Mouse (Mus musculus) midbrain, embryonic 11.5 days (tissue): ENCODE measurements around the gene St8sia1. TPM values are rescaled to one million over a fixed set of nuclear protein-coding genes. Genes with fewer than 3 reads are reported as not detected.

Experiments used
- ATAC-seq: fragments of 200-750 bp; cut with Nextera tagmentation; 2 replicates; pipeline ENCODE4 v1.8.0; 2017; ENCODE audit warnings: moderate TSS enrichment, moderate library complexity; ENCODE audit not compliant: low FRiP score
- DNase-seq: peaks from one replicate; pipeline ENCODE4 v3.0.0; 2015; ENCODE audit warnings: low spot score; ENCODE audit errors: missing footprints
- H3K27ac ChIP-seq: fragments of 300-500 bp; sonication (generic); 2 replicates; pipeline ENCODE4 v1.5.1; 2014; ENCODE audit warnings: low read depth, low read length
- H3K27me3 ChIP-seq: fragments of 300-500 bp; sonication (generic); 2 replicates; pipeline ENCODE4 v1.6.1; 2014; ENCODE audit warnings: mild to moderate bottlenecking, low read length, moderate library complexity, mixed read lengths; ENCODE audit not compliant: control insufficient read depth, insufficient read depth
- H3K36me3 ChIP-seq: fragments of 300-500 bp; sonication (generic); 2 replicates; pipeline ENCODE4 v1.6.1; 2014; ENCODE audit warnings: mild to moderate bottlenecking, low read length, moderate library complexity, mixed read lengths; ENCODE audit not compliant: control insufficient read depth, insufficient read depth
- H3K4me1 ChIP-seq: fragments of 300-500 bp; sonication (generic); 2 replicates; pipeline ENCODE4 v1.6.1; 2014; ENCODE audit warnings: low read length; ENCODE audit not compliant: control insufficient read depth, insufficient read depth
- H3K4me2 ChIP-seq: fragments of 300-500 bp; sonication (generic); 2 replicates; pipeline ENCODE4 v1.6.1; 2014; ENCODE audit warnings: mild to moderate bottlenecking, moderate library complexity
- H3K4me3 ChIP-seq: fragments of 300-500 bp; sonication (generic); 2 replicates; pipeline ENCODE4 v1.5.1; 2014; ENCODE audit warnings: low read depth, low read length
- H3K9ac ChIP-seq: fragments of 300-500 bp; sonication (generic); 2 replicates; pipeline ENCODE4 v1.6.1; 2014; ENCODE audit warnings: low read length
- H3K9me3 ChIP-seq: fragments of 300-500 bp; sonication (generic); 2 replicates; pipeline ENCODE4 v1.6.1; 2016; ENCODE audit warnings: low read length; ENCODE audit not compliant: control insufficient read depth
- WGBS: fragments of 180-500 bp; shearing (Covaris S2); extraction: QIAGEN DNeasy Blood & Tissue Kit; methylation state at CpG from one replicate; pipeline ENCODE4 v1.1.7; 2014; 5-methylcytosine and 5-hydroxymethylcytosine counted together
- polyA plus RNA-seq: library from polyadenylated mRNA; unstranded; fragments of >200 nt; fragmentation: Nextera tagmentation; extraction: Ambion mirVana; gene quantifications from 2 replicates; pipeline ENCODE4 v1.2.1, GENCODE M21; 2014

The St8sia1 gene
- polyA plus RNA-seq, 1 experiment from 2014 or later: 3.8 TPM

GRCm38 (mm10) chr6:142837326-142837725 lies 126.9 kb downstream of the St8sia1 start:
- no peak for ATAC-seq
- H3K4me3 ChIP-seq: no peak overlapping the region
- no peaks in the 10 kb centered on the region for H3K36me3 ChIP-seq
- H3K4me1 ChIP-seq: peaks cover 2% of the 10 kb centered on the region; the same call in 1 of the 2 replicates
- H3K27me3 ChIP-seq: no peaks in the 10 kb centered on the region
- no peak overlapping the region for H3K27ac ChIP-seq
- H3K9me3 ChIP-seq: no peaks in the 10 kb centered on the region
- 86% methylated on average over 9 of the region's 9 CpGs for WGBS
- DNase-seq: peak; percentile 76
- H3K9ac ChIP-seq: no peak overlapping the region
- H3K4me2 ChIP-seq: no peak overlapping the region

DNA sequence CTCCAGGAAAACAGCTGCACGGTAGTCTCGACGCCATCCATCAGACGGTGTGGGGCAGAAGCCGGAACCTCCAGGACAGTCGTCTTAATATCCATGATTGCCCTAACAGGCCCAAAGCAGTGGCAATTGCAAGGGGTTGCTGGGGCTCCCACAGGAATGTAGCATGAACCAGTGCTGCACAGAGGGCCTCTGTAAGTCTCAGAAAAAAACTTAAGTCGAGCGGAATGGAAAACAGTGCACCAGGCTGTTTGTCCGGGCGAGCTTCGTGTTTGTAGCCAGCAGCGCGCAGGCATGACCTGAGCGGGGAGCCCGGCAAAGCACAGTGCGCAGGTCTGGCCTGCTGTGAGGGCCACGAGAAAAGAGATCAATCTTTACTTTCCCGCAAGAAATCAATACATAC lies 128.5 kb downstream of the St8sia1 start:
- DNase-seq: peak; percentile 85
- H3K36me3 ChIP-seq: no peaks in the 10 kb centered on the region
- H3K27ac ChIP-seq: no peak overlapping the region
- H3K9me3 ChIP-seq: no peaks in the 10 kb centered on the region
- H3K9ac ChIP-seq: no peak overlapping the region
- ATAC-seq: peak; percentile 85
- 64% methylated on average over 18 of the region's 18 CpGs for WGBS
- H3K4me3 ChIP-seq: no peak overlapping the region
- no peak overlapping the region for H3K4me2 ChIP-seq
- no peaks in the 10 kb centered on the region for H3K27me3 ChIP-seq
- peaks cover 2% of the 10 kb centered on the region; the same call in 1 of the 2 replicates for H3K4me1 ChIP-seq

- Histone ChIP-seq H3K36me3 (no peaks in the 10 kb centered on the region), H3K27me3 (no peaks in the 10 kb centered on the region), H3K4me3 (no peak overlapping the region), H3K4me1 (peaks cover 2% of the 10 kb centered on the region; the same call in 1 of the 2 replicates), H3K9ac (no peak overlapping the region), H3K4me2 (no peak overlapping the region), H3K9me3 (no peaks in the 10 kb centered on the region), H3K27ac (no peak overlapping the region)
- ATAC-seq (no peak), DNase-seq (peak; percentile 83)
- WGBS: 83% methylated on average over 4 of the region's 4 CpGs
Measured at GRCm38 (mm10) chr6:142834911-142835310, 129.3 kb downstream of the St8sia1 start.

DNA sequence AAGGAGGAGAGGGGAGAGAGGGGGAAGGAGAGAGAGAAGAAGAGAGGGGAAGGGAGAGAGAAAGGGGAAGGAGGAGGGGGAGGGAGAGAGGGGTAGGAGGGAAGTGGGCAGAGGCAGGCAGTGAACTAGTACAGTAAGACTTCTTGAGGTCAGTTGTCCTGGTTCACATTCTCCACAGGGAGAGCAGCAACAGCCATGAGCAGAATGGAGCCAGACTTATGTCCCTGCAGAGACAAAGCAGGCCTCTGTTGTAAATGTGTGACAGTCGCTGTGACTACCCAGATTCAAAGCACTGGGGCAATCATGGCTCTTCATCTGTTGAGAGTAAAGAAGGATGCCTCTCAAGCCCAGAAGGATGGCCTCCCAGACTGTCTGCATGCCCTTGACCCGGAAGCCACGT lies 132.5 kb downstream of the St8sia1 start:
- H3K9me3 ChIP-seq: no peaks in the 10 kb centered on the region
- H3K4me2 ChIP-seq: no peak overlapping the region
- H3K36me3 ChIP-seq: no peaks in the 10 kb centered on the region
- ATAC-seq: no peak
- WGBS: 80% methylated on average over 3 of the region's 3 CpGs
- no peak overlapping the region for H3K27ac ChIP-seq
- H3K4me1 ChIP-seq: peaks cover 2% of the 10 kb centered on the region; the same call in 1 of the 2 replicates
- no peak overlapping the region for H3K4me3 ChIP-seq
- H3K9ac ChIP-seq: no peak overlapping the region
- H3K27me3 ChIP-seq: no peaks in the 10 kb centered on the region
- DNase-seq: peak; percentile 81

DNA sequence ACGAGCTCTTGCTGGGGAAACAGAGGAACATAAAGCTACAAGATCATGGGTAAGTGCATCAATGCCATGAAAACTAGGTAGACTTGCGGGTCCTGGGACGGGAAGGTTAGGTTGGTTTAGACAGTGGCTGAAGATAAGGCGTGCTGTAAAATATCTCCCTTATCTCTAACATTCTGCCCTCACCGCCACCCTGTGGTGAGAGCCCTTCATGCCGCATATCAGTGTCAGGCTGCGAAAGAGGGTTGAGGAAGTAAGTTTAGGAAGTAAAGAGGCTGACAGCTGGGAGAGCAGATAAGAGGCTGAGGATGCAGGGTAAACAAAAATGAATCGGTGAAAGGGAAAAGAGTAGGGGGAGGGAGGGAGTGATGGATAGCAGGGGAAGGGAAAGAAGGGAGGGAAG lies 133.0 kb downstream of the St8sia1 start:
- Histone ChIP-seq H3K4me2 (no peak overlapping the region), H3K36me3 (no peaks in the 10 kb centered on the region), H3K9ac (no peak overlapping the region), H3K27ac (no peak overlapping the region), H3K4me1 (peaks cover 2% of the 10 kb centered on the region; the same call in 1 of the 2 replicates), H3K4me3 (no peak overlapping the region), H3K9me3 (no peaks in the 10 kb centered on the region), H3K27me3 (no peaks in the 10 kb centered on the region)
- 58% methylated on average over 8 of the region's 8 CpGs for WGBS
- no peak for DNase-seq
- no peak for ATAC-seq

DNA sequence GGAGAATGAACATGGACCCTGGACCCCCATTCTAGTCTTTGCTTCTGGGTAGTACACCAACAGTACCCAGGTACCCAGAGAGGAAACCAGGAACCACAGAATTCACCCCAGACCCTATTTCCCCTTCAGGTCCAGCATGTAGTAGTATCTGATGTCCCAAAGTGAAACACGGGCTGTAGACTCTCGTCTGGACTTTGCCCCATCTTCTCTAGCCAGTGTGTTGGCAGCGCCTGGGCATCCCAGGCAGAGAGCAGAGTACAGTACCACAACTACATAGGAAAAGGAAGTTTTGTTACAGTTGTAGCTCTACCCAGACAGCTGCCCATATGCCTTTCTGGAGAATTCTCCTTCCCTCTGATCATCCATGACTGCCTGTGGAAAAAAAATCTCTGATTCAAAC lies 134.0 kb downstream of the St8sia1 start:
- Histone ChIP-seq H3K27ac (no peak overlapping the region), H3K9ac (no peak overlapping the region), H3K4me2 (no peak overlapping the region), H3K36me3 (no peaks in the 10 kb centered on the region), H3K4me1 (no peaks in the 10 kb centered on the region), H3K4me3 (no peak overlapping the region), H3K27me3 (no peaks in the 10 kb centered on the region), H3K9me3 (no peaks in the 10 kb centered on the region)
- ATAC-seq (no peak), DNase-seq (no peak)
- WGBS: 90% methylated on average over 3 of the region's 3 CpGs

- H3K4me3 ChIP-seq: no peak overlapping the region
- H3K36me3 ChIP-seq: no peaks in the 10 kb centered on the region
- no peak for DNase-seq
- 82% methylated on average over 5 of the region's 5 CpGs for WGBS
- ATAC-seq: no peak
- no peaks in the 10 kb centered on the region for H3K4me1 ChIP-seq
- H3K9ac ChIP-seq: no peak overlapping the region
- no peak overlapping the region for H3K27ac ChIP-seq
- H3K27me3 ChIP-seq: no peaks in the 10 kb centered on the region
- no peaks in the 10 kb centered on the region for H3K9me3 ChIP-seq
- H3K4me2 ChIP-seq: no peak overlapping the region
Measured at GRCm38 (mm10) chr6:142825449-142825848, 138.8 kb downstream of the St8sia1 start.

GRCm38 (mm10) chr6:142823008-142823787 lies 141.1 kb downstream of the St8sia1 start:
- no peaks in the 10 kb centered on the region for H3K27me3 ChIP-seq
- no peaks in the 10 kb centered on the region for H3K9me3 ChIP-seq
- WGBS: 88% methylated on average over 5 of the region's 5 CpGs
- DNase-seq: no peak
- no peaks in the 10 kb centered on the region for H3K4me1 ChIP-seq
- no peaks in the 10 kb centered on the region for H3K36me3 ChIP-seq
- no peak overlapping the region for H3K27ac ChIP-seq
- ATAC-seq: no peak
- no peak overlapping the region for H3K9ac ChIP-seq
- no peak overlapping the region for H3K4me2 ChIP-seq
- H3K4me3 ChIP-seq: no peak overlapping the region

- H3K4me2 ChIP-seq: no peak overlapping the region
- ATAC-seq (no peak), DNase-seq (no peak)
- no peak overlapping the region for H3K27ac ChIP-seq
- no peak overlapping the region for H3K9ac ChIP-seq
- 92% methylated on average over 10 of the region's 10 CpGs for WGBS
- H3K9me3 ChIP-seq: no peaks in the 10 kb centered on the region
- H3K4me3 ChIP-seq: no peak overlapping the region
- no peaks in the 10 kb centered on the region for H3K27me3 ChIP-seq
- H3K4me1 ChIP-seq: no peaks in the 10 kb centered on the region
- H3K36me3 ChIP-seq: no peaks in the 10 kb centered on the region
Measured at GRCm38 (mm10) chr6:142818306-142818705, 145.9 kb downstream of the St8sia1 start.
